Mouse (Mus musculus) myocyte (in vitro differentiated cells): ENCODE data around the gene Bbs9. TPM values are rescaled to one million over a fixed set of nuclear protein-coding genes. Genes with fewer than 3 reads are reported as not detected.

ENCODE experiments used
- H3K27me3 ChIP-seq: one replicate; pipeline ENCODE4 v1.6.1; 2011; ENCODE audit not compliant: control insufficient read depth, insufficient read depth, insufficient read length
- H3K36me3 ChIP-seq: one replicate; pipeline ENCODE4 v1.6.1; 2011; ENCODE audit not compliant: control insufficient read depth, insufficient read depth
- H3K4me2 ChIP-seq: one replicate; pipeline ENCODE4 v1.6.1; 2011; ENCODE audit warnings: low read depth, control low read depth
- H3K4me3 ChIP-seq: one replicate; pipeline ENCODE4 v1.5.1; 2011; ENCODE audit warnings: mild to moderate bottlenecking, control low read depth, moderate library complexity
- H3K79me2 ChIP-seq: one replicate; pipeline ENCODE4 v1.6.1; 2011; ENCODE audit not compliant: control insufficient read depth, insufficient read depth
- H3ac ChIP-seq: one replicate; pipeline ENCODE4 v1.6.1; 2011; ENCODE audit not compliant: control insufficient read depth, insufficient read length
- CEBPB ChIP-seq: IDR thresholded peaks from 2 replicates; pipeline ENCODE4 v1.6.1; 2011; ENCODE audit warnings: mild to moderate bottlenecking, moderate library complexity; ENCODE audit not compliant: poor library complexity, insufficient read depth, severe bottlenecking
- E2F4 ChIP-seq: IDR thresholded peaks from one replicate; pipeline ENCODE4 v1.6.1; 2011; ENCODE audit warnings: mild to moderate bottlenecking, control low read depth, moderate library complexity; ENCODE audit not compliant: insufficient read depth
- MAX ChIP-seq: IDR thresholded peaks from one replicate; pipeline ENCODE4 v1.6.1; 2011; ENCODE audit warnings: low read depth, mild to moderate bottlenecking, control low read depth
- MYOD1 ChIP-seq, 3 experiments: IDR thresholded peaks; one replicate each; pipeline ENCODE4 v1.6.1; 2011; ENCODE audit warnings: control low read depth in 2 of 3, low read depth in 2 of 3, mild to moderate bottlenecking in 2 of 3, moderate library complexity in 1 of 3; ENCODE audit not compliant: insufficient read length in 2 of 3, control insufficient read depth in 1 of 3
- MYOG ChIP-seq, 3 experiments: IDR thresholded peaks; one replicate each; pipeline ENCODE4 v1.6.1; 2011; ENCODE audit warnings: control low read depth in 2 of 3, low read depth in 2 of 3, mild to moderate bottlenecking in 2 of 3; ENCODE audit not compliant: insufficient read length in 2 of 3, control insufficient read depth in 1 of 3, insufficient read depth in 1 of 3
- POLR2A ChIP-seq: IDR thresholded peaks from one replicate; pipeline ENCODE4 v1.6.1; 2011; ENCODE audit warnings: low read depth, mild to moderate bottlenecking, control low read depth, moderate library complexity; ENCODE audit not compliant: insufficient read length
- POLR2AphosphoS2 ChIP-seq: IDR thresholded peaks from one replicate; pipeline ENCODE4 v1.6.1; 2011; ENCODE audit warnings: low read depth, control low read depth; ENCODE audit not compliant: insufficient read length
- REST ChIP-seq: IDR thresholded peaks from one replicate; pipeline ENCODE4 v1.6.1; 2011; ENCODE audit warnings: mild to moderate bottlenecking, control low read depth, moderate library complexity; ENCODE audit not compliant: insufficient read depth, insufficient read length
- SRF ChIP-seq: IDR thresholded peaks from one replicate; pipeline ENCODE4 v1.6.1; 2011; ENCODE audit warnings: low read depth; ENCODE audit not compliant: control insufficient read depth, insufficient read length
- TCF12 ChIP-seq: IDR thresholded peaks from one replicate; pipeline ENCODE4 v1.6.1; 2011; ENCODE audit warnings: mild to moderate bottlenecking, control low read depth; ENCODE audit not compliant: poor library complexity, insufficient read depth, severe bottlenecking
- TCF3 ChIP-seq: IDR thresholded peaks from one replicate; pipeline ENCODE4 v1.6.1; 2011; ENCODE audit warnings: low read depth, control low read depth; ENCODE audit not compliant: insufficient read length
- USF1 ChIP-seq: IDR thresholded peaks from one replicate; pipeline ENCODE4 v1.6.1; 2011; ENCODE audit warnings: low read depth, mild to moderate bottlenecking, control low read depth, moderate library complexity
- polyA plus RNA-seq: library from polyadenylated mRNA; unstranded; fragments of >200 nt; fragmentation: generic; extraction: Trizol; gene quantifications from one replicate; pipeline ENCODE4 v1.2.1, GENCODE M21; 2012; ENCODE audit warnings: missing spikeins

Bbs9 gene
- polyA plus RNA-seq, 1 experiment, result 3.6 TPM

DNA sequence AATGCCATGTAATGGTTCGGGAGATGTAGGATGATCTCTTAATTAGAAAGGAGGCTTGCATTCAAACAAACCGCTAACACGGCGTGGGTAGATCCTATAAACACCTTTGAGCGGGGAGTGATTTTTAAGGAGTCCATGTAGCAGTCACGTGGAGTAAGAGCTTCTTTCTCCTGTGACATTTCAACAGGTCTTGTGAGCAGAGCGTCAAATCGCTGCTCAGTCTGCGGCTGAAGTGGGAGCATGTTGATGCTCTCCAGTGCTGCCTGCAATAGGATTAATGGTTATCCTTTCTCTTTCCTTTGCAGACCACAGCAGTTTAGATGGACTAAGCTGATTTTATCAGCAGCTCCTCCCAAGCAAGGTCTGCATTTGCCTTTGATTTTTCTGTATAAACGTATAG is 750 bp downstream of the Bbs9 start:
- Histone ChIP-seq H3K4me2 (peak overlapping the region; percentile 97), H3K79me2 (no peaks in the 10 kb centered on the region), H3K4me3 (peak overlapping the region; percentile 39), H3K27me3 (no peaks in the 10 kb centered on the region), H3ac (peak overlapping the region; percentile 1), H3K36me3 (no peaks in the 10 kb centered on the region)
- TF ChIP-seq TCF12, result no peak
- peak; percentile 48 for TF ChIP-seq USF1
- no peak for TF ChIP-seq E2F4

DNA sequence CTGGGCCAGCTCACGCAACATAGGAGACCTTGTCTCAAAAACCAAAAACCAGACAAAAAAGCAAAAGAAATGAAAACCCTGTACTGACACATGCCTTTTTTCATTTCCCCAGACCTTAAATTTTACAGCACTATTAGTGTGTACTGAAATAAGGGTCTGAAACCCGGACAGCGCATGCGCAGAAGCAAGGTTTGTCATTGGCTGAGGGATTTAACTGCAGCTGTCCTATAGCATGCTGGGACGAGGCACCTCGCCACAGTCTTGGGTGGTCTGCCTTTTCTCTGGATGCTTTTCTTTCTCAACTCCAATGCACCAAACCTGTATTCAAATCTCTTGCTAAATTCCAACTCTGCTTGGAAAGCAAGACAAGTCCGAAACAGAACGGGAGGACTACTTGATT is 3.4 kb downstream of the Bbs9 start:
- H3K4me3 ChIP-seq, result no peak overlapping the region
- no peaks in the 10 kb centered on the region for H3K79me2 ChIP-seq
- no peak overlapping the region for H3K4me2 ChIP-seq
- no peaks in the 10 kb centered on the region for H3K27me3 ChIP-seq
- no peak overlapping the region for H3ac ChIP-seq
- H3K36me3 ChIP-seq, result no peaks in the 10 kb centered on the region
- TF ChIP-seq TCF12, result no peak
- TF ChIP-seq MYOD1 (IDR thresholded peaks at IDR 0.05; ENCODE audit: control insufficient read depth in 1 of 3, insufficient read length in 2 of 3, low read depth in 2 of 3), result no peak
- TF ChIP-seq MYOG (IDR thresholded peaks at IDR 0.05; ENCODE audit: control insufficient read depth in 1 of 3, insufficient read depth in 1 of 3, insufficient read length in 2 of 3, low read depth in 2 of 3), result no peak
- TF ChIP-seq SRF, result no peak
- no peak for TF ChIP-seq POLR2AphosphoS2
- no peak for TF ChIP-seq CEBPB
- TF ChIP-seq USF1, result no peak
- TF ChIP-seq TCF3, result no peak
- no peak for TF ChIP-seq MAX
- no peak for TF ChIP-seq POLR2A
- no peak for TF ChIP-seq REST
- no peak for TF ChIP-seq E2F4

DNA sequence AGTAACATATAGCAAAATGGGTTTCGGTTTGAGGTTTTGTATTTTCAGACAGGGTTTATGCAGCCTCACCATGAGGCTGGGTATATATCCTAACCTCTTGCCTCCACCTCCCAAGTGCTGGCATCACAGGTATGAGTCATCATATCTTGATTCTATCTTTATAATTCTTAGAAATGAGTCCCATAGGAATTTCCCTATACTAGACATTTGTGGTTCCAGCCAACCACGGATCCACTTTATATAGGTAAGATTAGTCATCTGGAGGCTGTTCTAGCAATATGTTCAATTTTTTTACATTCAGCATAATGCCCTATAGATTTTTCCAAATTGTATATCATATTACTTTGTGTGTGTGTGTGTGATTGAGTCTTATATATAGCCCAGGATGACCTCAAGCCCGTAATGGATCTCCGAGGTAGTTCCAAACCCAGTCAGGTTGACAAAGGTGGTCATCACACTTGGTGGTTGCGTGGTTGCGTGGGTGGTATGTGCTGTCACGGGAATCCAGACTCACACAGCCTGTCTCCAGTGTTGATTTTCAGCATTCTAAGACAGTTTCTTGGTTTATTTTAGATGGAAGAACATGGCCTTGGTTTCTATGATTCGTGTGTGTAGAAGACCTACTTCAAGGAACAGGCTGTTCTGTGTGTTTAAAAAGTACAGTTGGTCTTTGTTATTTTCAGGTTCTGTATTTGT is 8.5 kb downstream of the Bbs9 start:
- no peak overlapping the region for H3ac ChIP-seq
- no peak overlapping the region for H3K4me2 ChIP-seq
- no peak overlapping the region for H3K4me3 ChIP-seq
- no peaks in the 10 kb centered on the region for H3K27me3 ChIP-seq
- H3K36me3 ChIP-seq, result no peaks in the 10 kb centered on the region
- TF ChIP-seq SRF, result no peak
- TF ChIP-seq CEBPB, result no peak
- no peak for TF ChIP-seq TCF12
- no peak for TF ChIP-seq REST
- no peak for TF ChIP-seq MAX
- TF ChIP-seq POLR2AphosphoS2, result no peak
- no peak for TF ChIP-seq MYOD1 (IDR thresholded peaks at IDR 0.05; ENCODE audit: control insufficient read depth in 1 of 3, insufficient read length in 2 of 3, low read depth in 2 of 3)
- no peak for TF ChIP-seq TCF3
- TF ChIP-seq MYOG (IDR thresholded peaks at IDR 0.05; ENCODE audit: control insufficient read depth in 1 of 3, insufficient read depth in 1 of 3, insufficient read length in 2 of 3, low read depth in 2 of 3), result no peak
- TF ChIP-seq E2F4, result no peak
- TF ChIP-seq USF1, result no peak
- no peak for TF ChIP-seq POLR2A
- no peaks in the 10 kb centered on the region for H3K79me2 ChIP-seq

DNA sequence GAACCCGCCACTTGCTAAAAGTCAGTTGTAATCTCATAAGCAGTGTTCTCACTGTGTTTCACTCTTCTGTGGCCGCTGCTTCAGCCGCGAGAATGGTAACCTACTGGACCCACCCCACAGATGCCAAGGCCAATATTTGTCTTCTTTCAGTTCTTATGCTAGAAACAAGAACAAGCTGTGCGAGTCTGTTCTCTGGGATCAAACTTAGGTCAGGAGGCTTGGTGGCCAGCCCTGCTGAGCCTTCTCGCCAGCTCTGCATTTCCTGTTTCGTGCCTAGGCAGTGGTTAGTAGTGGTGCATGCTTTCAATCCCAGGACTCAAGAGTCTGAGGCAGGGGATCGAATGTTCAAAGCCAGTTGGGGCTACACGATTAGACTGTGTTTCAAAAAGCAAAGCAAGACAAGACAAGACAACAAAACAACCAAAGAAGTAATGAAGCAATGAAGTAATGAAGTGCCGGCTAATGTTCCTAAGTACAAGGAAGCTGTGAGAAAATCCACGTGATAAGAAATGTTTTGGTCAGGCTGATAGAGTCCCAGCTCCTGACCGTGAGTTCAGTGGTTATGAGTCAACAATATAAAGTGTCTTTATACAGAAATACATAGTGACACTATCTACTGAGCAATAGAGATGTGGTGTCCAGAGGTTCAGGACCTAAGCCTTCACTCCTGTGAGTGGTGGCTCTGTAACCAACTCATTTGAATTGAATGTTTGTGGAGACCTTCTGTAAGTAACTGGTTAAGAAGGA is 9.2 kb downstream of the Bbs9 start:
- Histone ChIP-seq H3K27me3 (no peaks in the 10 kb centered on the region), H3K79me2 (no peaks in the 10 kb centered on the region), H3K4me2 (no peak overlapping the region), H3ac (no peak overlapping the region), H3K36me3 (no peaks in the 10 kb centered on the region), H3K4me3 (no peak overlapping the region)
- TF ChIP-seq MYOD1 (IDR thresholded peaks at IDR 0.05; ENCODE audit: control insufficient read depth in 1 of 3, insufficient read length in 2 of 3, low read depth in 2 of 3), result no peak
- TF ChIP-seq USF1, result no peak
- no peak for TF ChIP-seq CEBPB
- no peak for TF ChIP-seq E2F4
- TF ChIP-seq SRF, result no peak
- TF ChIP-seq TCF12, result no peak
- TF ChIP-seq REST, result no peak
- TF ChIP-seq MAX, result no peak
- no peak for TF ChIP-seq POLR2AphosphoS2
- TF ChIP-seq POLR2A, result no peak
- no peak for TF ChIP-seq TCF3
- TF ChIP-seq MYOG (IDR thresholded peaks at IDR 0.05; ENCODE audit: control insufficient read depth in 1 of 3, insufficient read depth in 1 of 3, insufficient read length in 2 of 3, low read depth in 2 of 3), result no peak

DNA sequence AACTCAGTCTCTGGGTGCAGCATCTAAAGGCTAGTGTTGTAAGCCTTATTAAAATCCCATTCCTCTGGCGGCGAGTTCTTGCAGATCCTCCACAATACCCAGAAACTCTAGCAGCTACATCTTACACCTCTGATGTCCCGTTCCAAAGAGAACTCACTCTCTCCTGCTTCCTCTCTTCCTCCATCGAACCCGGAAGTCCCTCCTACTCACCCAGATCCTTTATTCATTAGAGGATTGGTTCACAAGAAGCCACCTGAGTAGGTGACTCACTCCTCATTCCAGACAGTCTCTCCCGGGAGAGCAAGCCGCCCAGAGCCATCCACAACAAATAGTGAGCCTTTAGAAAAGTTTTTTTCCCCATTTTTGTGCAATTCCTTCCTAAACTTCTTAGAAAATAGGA is 10.7 kb downstream of the Bbs9 start:
- H3ac ChIP-seq, result no peak overlapping the region
- TF ChIP-seq SRF (no peak), TCF3 (no peak), CEBPB (no peak), MYOG (IDR thresholded peaks at IDR 0.05; ENCODE audit: control insufficient read depth in 1 of 3, insufficient read depth in 1 of 3, insufficient read length in 2 of 3, low read depth in 2 of 3) (no peak), MAX (no peak), MYOD1 (IDR thresholded peaks at IDR 0.05; ENCODE audit: control insufficient read depth in 1 of 3, insufficient read length in 2 of 3, low read depth in 2 of 3) (no peak), TCF12 (no peak), POLR2AphosphoS2 (no peak), REST (no peak), POLR2A (no peak), USF1 (no peak), E2F4 (no peak)
- H3K4me2 ChIP-seq, result no peak overlapping the region
- H3K79me2 ChIP-seq, result no peaks in the 10 kb centered on the region
- no peaks in the 10 kb centered on the region for H3K36me3 ChIP-seq
- no peaks in the 10 kb centered on the region for H3K27me3 ChIP-seq
- H3K4me3 ChIP-seq, result no peak overlapping the region
